Mouse (Mus musculus) gastrocnemius, adult 2 months (tissue): Measurements from ENCODE around the gene Tk1. TPM values are rescaled to one million over a fixed set of nuclear protein-coding genes. Genes with fewer than 3 reads are reported as not detected.
A peak's percentile ranks its signal among the peaks of the same experiment; 100 is the strongest.
"Not testable (repeated sequence)": the region's sequence is repeated elsewhere in the genome, so short reads cannot be mapped to it uniquely, and the experiment has no call there.

ENCODE experiments used
- DNase-seq: peaks from one replicate; pipeline ENCODE4 v3.0.0; 2022
- H3K27ac ChIP-seq: fragments of 200-600 bp; 2 replicates; pipeline ENCODE4 v1.8.1; 2022; ENCODE audit warnings: mild to moderate bottlenecking
- H3K4me3 ChIP-seq: fragments of 200-600 bp; 2 replicates; pipeline ENCODE4 v1.8.1; 2022; ENCODE audit warnings: mild to moderate bottlenecking, moderate library complexity
- CTCF ChIP-seq: fragments of 200-600 bp; IDR thresholded peaks from 2 replicates; pipeline ENCODE4 v1.8.1; 2022; ENCODE audit warnings: antibody characterized with exemption, mild to moderate bottlenecking, moderate library complexity
- intact Hi-C: fragments of 180-260 bp; cut with DNase I; formaldehyde crosslinking; loops from one replicate; pipeline ENCODE4 v1.15.1; 2025
- total RNA-seq, 2 experiments: library from RNA; stranded (reverse); gene quantifications; 2 replicates each; pipeline ENCODE4 v1.2.3; 2021

Gene Tk1
- total RNA-seq, 2 experiments from 2014 or later: 2.5 to 2.8 TPM

- Histone ChIP-seq H3K27ac (peak overlapping the region; percentile 67), H3K4me3 (peak overlapping the region; percentile 57)
- no peak for TF ChIP-seq CTCF
- intact Hi-C loops: no loop called here
- no peak for DNase-seq
Observed at GRCm38 (mm10) chr11:117826164-117826563, 272 bp upstream of the Tk1 start.

DNA sequence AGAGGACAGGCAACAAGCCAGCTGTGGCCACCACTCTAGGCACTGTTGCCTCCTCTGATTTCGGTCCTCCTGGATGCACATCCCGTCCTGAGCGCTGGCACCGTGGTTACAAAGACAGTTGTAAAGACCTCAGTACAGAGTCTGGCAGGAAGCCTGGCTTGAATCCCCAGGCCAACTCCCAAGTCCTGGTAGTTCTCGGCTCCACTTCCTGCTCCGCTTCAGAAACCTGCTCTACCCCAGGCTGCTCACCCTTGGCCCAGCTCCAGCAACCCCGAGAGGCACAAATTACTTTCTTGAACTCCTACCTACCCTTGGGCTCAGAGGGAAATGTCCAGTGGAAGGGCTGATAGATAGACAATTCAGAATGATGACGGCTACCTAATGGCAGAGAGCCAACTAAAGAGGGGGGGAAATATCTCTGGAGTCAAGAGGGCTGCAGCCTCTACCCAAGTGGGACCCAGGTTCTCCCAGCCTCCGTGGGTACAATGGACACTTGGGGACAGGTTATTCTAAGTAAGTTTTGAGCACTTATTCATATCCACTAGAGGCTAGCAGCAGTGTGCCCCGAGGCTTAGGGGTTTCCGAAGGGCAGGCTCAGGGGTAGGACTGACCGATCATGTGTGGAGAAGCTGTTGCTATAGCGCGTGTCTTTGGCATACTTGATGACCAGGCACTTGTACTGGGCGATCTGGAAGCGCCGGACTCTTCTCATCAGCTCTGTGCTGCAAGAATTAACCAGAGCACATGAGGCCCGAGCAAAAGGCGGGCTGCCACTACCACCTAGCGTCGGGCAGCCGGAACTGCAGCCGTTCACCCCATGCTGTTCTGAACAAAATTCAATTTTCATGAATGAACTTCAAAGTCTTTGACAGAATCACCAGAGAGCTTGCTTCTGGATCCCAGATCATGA, 1.6 kb downstream of the Tk1 start:
- peak; percentile 95 for TF ChIP-seq CTCF
- Histone ChIP-seq H3K4me3 (peak overlapping the region; percentile 62), H3K27ac (peak overlapping the region; percentile 97)
- intact Hi-C loops: loop anchor here (1.0 to 2.0 kb wide), 3 partner anchors 34 to 439 kb away; no protein-coding TSS in a partner anchor
- peak; percentile 88 for DNase-seq

- H3K27ac ChIP-seq: peak overlapping the region; percentile 97
Observed at GRCm38 (mm10) chr11:117823411-117823810, 2.5 kb downstream of the Tk1 start.

DNA sequence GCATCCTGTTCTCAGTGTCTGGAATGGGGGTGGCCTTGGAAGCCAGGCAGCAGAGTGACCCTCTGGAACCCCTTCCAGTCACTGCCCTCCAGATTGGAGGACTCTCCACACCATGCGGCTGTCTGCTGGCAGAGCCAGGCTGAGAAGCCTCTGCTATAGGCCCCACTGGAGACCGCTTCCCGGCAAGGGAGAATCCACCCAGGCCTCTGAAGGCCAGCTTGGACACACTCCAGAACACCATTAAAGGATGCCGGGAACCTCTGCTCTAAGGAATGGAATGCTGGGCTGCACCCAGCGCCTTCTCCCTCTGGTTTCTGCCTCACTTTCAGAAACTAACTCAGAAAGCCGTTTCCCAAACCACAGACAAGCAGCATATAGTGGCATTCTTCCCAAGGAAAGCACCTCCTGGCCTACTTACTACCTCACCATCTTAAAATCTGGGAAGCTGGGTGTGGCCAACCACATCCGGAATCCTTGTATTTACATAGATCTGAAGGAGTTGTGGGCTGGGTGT, 3.1 kb downstream of the Tk1 start:
- intact Hi-C loops: no loop called here
- no peak for TF ChIP-seq CTCF
- DNase-seq: peak; percentile 58
- Histone ChIP-seq H3K27ac (peak overlapping the region; percentile 97), H3K4me3 (no peak overlapping the region)

More at GRCm38 (mm10) chr11:117823411-117823810, 2.5 kb downstream of the Tk1 start:
- H3K4me3 ChIP-seq: no peak overlapping the region
- intact Hi-C loops: no loop called here
- no peak for TF ChIP-seq CTCF
- DNase-seq: no peak

DNA sequence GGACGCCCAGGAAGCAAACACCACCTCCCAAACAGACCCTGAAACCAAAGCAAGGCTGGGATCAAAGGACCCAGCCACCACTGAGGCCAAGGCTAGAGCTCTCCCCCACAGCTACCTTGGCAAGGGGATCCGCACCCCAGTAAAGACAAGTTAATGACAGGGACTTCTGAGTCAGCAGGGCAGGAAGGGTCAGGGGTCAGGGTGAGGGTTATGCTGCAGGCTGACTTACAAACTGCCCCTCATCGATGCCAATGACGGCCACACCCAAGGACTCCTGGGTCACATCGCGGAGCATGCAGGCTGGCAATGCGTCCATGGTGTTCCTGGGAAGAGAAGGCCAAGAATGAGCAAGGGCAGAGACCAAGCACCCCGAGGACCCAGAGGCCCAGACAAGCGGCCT, 4.0 kb downstream of the Tk1 start:
- TF ChIP-seq CTCF: no peak
- DNase-seq: peak; percentile 21
- peak overlapping the region; percentile 97 for H3K27ac ChIP-seq
- H3K4me3 ChIP-seq: no peak overlapping the region
- intact Hi-C loops: no loop called here

- H3K27ac ChIP-seq: peak overlapping the region; percentile 97
- peak; percentile 34 for DNase-seq
- H3K4me3 ChIP-seq: no peak overlapping the region
- intact Hi-C loops: no loop called here
- TF ChIP-seq CTCF: no peak
Observed at GRCm38 (mm10) chr11:117820173-117820572, 5.7 kb downstream of the Tk1 start.

GRCm38 (mm10) chr11:117819095-117819494, 6.8 kb downstream of the Tk1 start:
- peak overlapping the region; percentile 48 for H3K4me3 ChIP-seq
- H3K27ac ChIP-seq: peak overlapping the region; percentile 97
- peak; percentile 88 for DNase-seq
- TF ChIP-seq CTCF: no peak
- intact Hi-C loops: no loop called here

DNA sequence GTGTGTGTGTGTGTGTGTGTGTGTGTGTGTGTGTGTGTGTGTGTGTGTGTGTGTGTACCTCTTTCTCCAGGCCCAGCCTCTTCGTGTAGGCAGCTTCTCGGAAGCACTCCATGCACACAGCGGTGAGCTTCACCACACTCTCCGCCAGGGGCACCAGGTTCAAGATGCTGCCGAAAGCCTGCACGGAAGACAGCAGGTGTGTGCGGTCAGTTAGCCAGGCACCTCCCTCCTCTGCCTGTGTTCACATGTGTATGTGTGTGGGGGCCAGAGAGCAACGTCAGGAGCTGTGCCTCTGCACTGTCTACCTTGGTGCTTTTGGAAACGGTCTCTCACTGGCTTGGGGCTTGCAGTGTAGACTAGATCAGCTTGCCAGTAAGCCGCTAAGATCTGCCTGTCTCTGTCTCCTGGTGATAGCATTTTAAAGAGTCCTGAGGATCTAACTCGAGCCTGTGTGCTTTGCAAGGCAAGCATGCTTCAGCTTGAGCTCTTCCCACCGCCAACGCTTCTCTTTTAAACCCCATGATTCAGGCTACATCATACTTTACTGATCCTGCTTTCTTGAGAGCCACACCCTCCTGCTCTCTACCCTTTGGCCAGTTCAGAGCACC, 9.4 kb downstream of the Tk1 start:
- Histone ChIP-seq H3K4me3 (peak overlapping the region; percentile 62), H3K27ac (peak overlapping the region; percentile 97)
- TF ChIP-seq CTCF: no peak
- intact Hi-C loops: no loop called here
- DNase-seq: peak; percentile 48

- H3K27ac ChIP-seq: peak overlapping the region; percentile 97
- intact Hi-C loops: not testable (repeated sequence)
- DNase-seq: peak; percentile 69
- H3K4me3 ChIP-seq: peak overlapping the region; percentile 60
Observed at GRCm38 (mm10) chr11:117815850-117816249, 10.0 kb downstream of the Tk1 start.

- TF ChIP-seq CTCF: no peak
- Histone ChIP-seq H3K27ac (peak overlapping the region; percentile 97), H3K4me3 (peak overlapping the region; percentile 60)
- peak; percentile 78 for DNase-seq
- intact Hi-C loops: no loop called here
Observed at GRCm38 (mm10) chr11:117814704-117815366, 11.1 kb downstream of the Tk1 start.

GRCm38 (mm10) chr11:117813867-117814266, 12.0 kb downstream of the Tk1 start:
- no peak for TF ChIP-seq CTCF
- H3K4me3 ChIP-seq: peak overlapping the region; percentile 60
- DNase-seq: peak; percentile 68
- intact Hi-C loops: no loop called here
- H3K27ac ChIP-seq: peak overlapping the region; percentile 97

GRCm38 (mm10) chr11:117810401-117811046, 15.4 kb downstream of the Tk1 start:
- Histone ChIP-seq H3K4me3 (peak overlapping the region; percentile 92), H3K27ac (peak overlapping the region; percentile 97)
- intact Hi-C loops: no loop called here
- TF ChIP-seq CTCF: peak; percentile 49
- DNase-seq: peak; percentile 95
